Mouse (Mus musculus): ENCODE data around the gene Alkal2. TPM values are rescaled to one million over a fixed set of nuclear protein-coding genes. Genes with fewer than 3 reads are reported as not detected.

Gene Alkal2
- not detected in 2 replicates for polyA plus RNA-seq (2011; ENCODE audit: insufficient read length, low read depth, missing spikeins)

GRCm38 (mm10) chr12:30883986-30884621 is at the start of gene Alkal2:
Gene Alkal2, plus strand, starts transcription at chr12:30884322.
- peak within 1 kb of the TSS; percentile 24 for H3K4me3 ChIP-seq (ENCODE audit: insufficient read depth, low read length)

GRCm38 (mm10) chr12:30848521-30848920 is 35.6 kb upstream of the Alkal2 start:
- H3K4me3 ChIP-seq (ENCODE audit: insufficient read depth, low read length): no peak overlapping the region
- no peaks in the 10 kb centered on the region for H3K4me1 ChIP-seq (ENCODE audit: control insufficient read depth, insufficient read depth, low read length)
- no peak overlapping the region for H3K27ac ChIP-seq (ENCODE audit: insufficient read depth, low read length)
- TF ChIP-seq CTCF (IDR thresholded peaks at IDR 0.05; ENCODE audit: borderline replicate concordance, insufficient read depth, low read length) (no peak), POLR2A (IDR thresholded peaks at IDR 0.05; ENCODE audit: low read depth, low read length) (no peak)

More at GRCm38 (mm10) chr12:30883986-30884621, at the start of gene Alkal2:
- no peaks in the 10 kb centered on the region for H3K4me1 ChIP-seq (ENCODE audit: control insufficient read depth, insufficient read depth, low read length)
- H3K27ac ChIP-seq (ENCODE audit: insufficient read depth, low read length): no peak within 1 kb of the TSS
- no peak for TF ChIP-seq POLR2A (IDR thresholded peaks at IDR 0.05; ENCODE audit: low read depth, low read length)
- no peak for TF ChIP-seq CTCF (IDR thresholded peaks at IDR 0.05; ENCODE audit: borderline replicate concordance, insufficient read depth, low read length)

GRCm38 (mm10) chr12:30850902-30851301 is 33.2 kb upstream of the Alkal2 start:
- Histone ChIP-seq H3K27ac (ENCODE audit: insufficient read depth, low read length) (no peak overlapping the region), H3K4me1 (ENCODE audit: control insufficient read depth, insufficient read depth, low read length) (no peaks in the 10 kb centered on the region), H3K4me3 (ENCODE audit: insufficient read depth, low read length) (no peak overlapping the region)
- no peak for TF ChIP-seq CTCF (IDR thresholded peaks at IDR 0.05; ENCODE audit: borderline replicate concordance, insufficient read depth, low read length)
- no peak for TF ChIP-seq POLR2A (IDR thresholded peaks at IDR 0.05; ENCODE audit: low read depth, low read length)

- Histone ChIP-seq H3K4me3 (ENCODE audit: insufficient read depth, low read length) (no peak overlapping the region), H3K27ac (ENCODE audit: insufficient read depth, low read length) (no peak overlapping the region), H3K4me1 (ENCODE audit: control insufficient read depth, insufficient read depth, low read length) (no peaks in the 10 kb centered on the region)
- TF ChIP-seq CTCF (IDR thresholded peaks at IDR 0.05; ENCODE audit: borderline replicate concordance, insufficient read depth, low read length) (no peak), POLR2A (IDR thresholded peaks at IDR 0.05; ENCODE audit: low read depth, low read length) (no peak)
These were observed 32.3 kb upstream of the Alkal2 start for GRCm38 (mm10) chr12:30851871-30852270.

- TF ChIP-seq CTCF (IDR thresholded peaks at IDR 0.05; ENCODE audit: borderline replicate concordance, insufficient read depth, low read length): no peak
- TF ChIP-seq POLR2A (IDR thresholded peaks at IDR 0.05; ENCODE audit: low read depth, low read length): no peak
- Histone ChIP-seq H3K4me3 (ENCODE audit: insufficient read depth, low read length) (no peak overlapping the region), H3K4me1 (ENCODE audit: control insufficient read depth, insufficient read depth, low read length) (no peaks in the 10 kb centered on the region), H3K27ac (ENCODE audit: insufficient read depth, low read length) (no peak overlapping the region)
These were observed 28.5 kb upstream of the Alkal2 start for GRCm38 (mm10) chr12:30855442-30856159.

- no peaks in the 10 kb centered on the region for H3K4me1 ChIP-seq (ENCODE audit: control insufficient read depth, insufficient read depth, low read length)
- no peak for TF ChIP-seq POLR2A (IDR thresholded peaks at IDR 0.05; ENCODE audit: low read depth, low read length)
- H3K27ac ChIP-seq (ENCODE audit: insufficient read depth, low read length): no peak overlapping the region
- H3K4me3 ChIP-seq (ENCODE audit: insufficient read depth, low read length): no peak overlapping the region
These were observed 27.9 kb upstream of the Alkal2 start for GRCm38 (mm10) chr12:30856172-30856571.

- Histone ChIP-seq H3K4me3 (ENCODE audit: insufficient read depth, low read length) (no peak overlapping the region), H3K27ac (ENCODE audit: insufficient read depth, low read length) (no peak overlapping the region), H3K4me1 (ENCODE audit: control insufficient read depth, insufficient read depth, low read length) (no peaks in the 10 kb centered on the region)
- TF ChIP-seq POLR2A (IDR thresholded peaks at IDR 0.05; ENCODE audit: low read depth, low read length) (no peak), CTCF (IDR thresholded peaks at IDR 0.05; ENCODE audit: borderline replicate concordance, insufficient read depth, low read length) (no peak)
These were observed 19.8 kb upstream of the Alkal2 start for GRCm38 (mm10) chr12:30864347-30864746.

- Histone ChIP-seq H3K4me1 (ENCODE audit: control insufficient read depth, insufficient read depth, low read length) (no peaks in the 10 kb centered on the region), H3K4me3 (ENCODE audit: insufficient read depth, low read length) (no peak overlapping the region), H3K27ac (ENCODE audit: insufficient read depth, low read length) (no peak overlapping the region)
- TF ChIP-seq POLR2A (IDR thresholded peaks at IDR 0.05; ENCODE audit: low read depth, low read length) (no peak), CTCF (IDR thresholded peaks at IDR 0.05; ENCODE audit: borderline replicate concordance, insufficient read depth, low read length) (no peak)
These were observed 18.3 kb upstream of the Alkal2 start for GRCm38 (mm10) chr12:30865781-30866180.

- no peak overlapping the region for H3K4me3 ChIP-seq (ENCODE audit: insufficient read depth, low read length)
- TF ChIP-seq CTCF (IDR thresholded peaks at IDR 0.05; ENCODE audit: borderline replicate concordance, insufficient read depth, low read length) (no peak), POLR2A (IDR thresholded peaks at IDR 0.05; ENCODE audit: low read depth, low read length) (no peak)
- no peak overlapping the region for H3K27ac ChIP-seq (ENCODE audit: insufficient read depth, low read length)
- H3K4me1 ChIP-seq (ENCODE audit: control insufficient read depth, insufficient read depth, low read length): no peaks in the 10 kb centered on the region
These were observed 4.7 kb upstream of the Alkal2 start for GRCm38 (mm10) chr12:30879447-30879846.

GRCm38 (mm10) chr12:30883592-30883985 is 533 bp upstream of the Alkal2 start:
- TF ChIP-seq CTCF (IDR thresholded peaks at IDR 0.05; ENCODE audit: borderline replicate concordance, insufficient read depth, low read length) (no peak), POLR2A (IDR thresholded peaks at IDR 0.05; ENCODE audit: low read depth, low read length) (no peak)
- Histone ChIP-seq H3K4me1 (ENCODE audit: control insufficient read depth, insufficient read depth, low read length) (no peaks in the 10 kb centered on the region), H3K4me3 (ENCODE audit: insufficient read depth, low read length) (peak overlapping the region; percentile 24; the same call in 1 of the 2 replicates), H3K27ac (ENCODE audit: insufficient read depth, low read length) (no peak overlapping the region)
